Mouse (Mus musculus) heart, postnatal 14 days (tissue): Measurements from ENCODE around the gene Nrgn. TPM values are rescaled to one million over a fixed set of nuclear protein-coding genes. Genes with fewer than 3 reads are reported as not detected.

Source experiments
- total RNA-seq, 2 experiments: library from RNA; stranded (reverse); gene quantifications; 2 replicates each; pipeline ENCODE4 v1.2.3; 2021

Nrgn gene
- total RNA-seq, 2 experiments from 2014 or later = 2.4 to 3.9 TPM

Other genes with a start within 250 kb of the Nrgn start
- gene Ccdc15, start 204.5 kb downstream of the Nrgn start, total RNA-seq = 1 to 10 TPM; 2.1 to 2.2 TPM
- gene Hepacam, start 185.6 kb downstream of the Nrgn start, total RNA-seq = under 1 TPM in 1 of 2 experiments, not detected in 1; 0.07 TPM
- gene Robo4, start 151.0 kb downstream of the Nrgn start, total RNA-seq = 10 to 100 TPM; 41.0 to 44.1 TPM
- gene Robo3, start 119.7 kb downstream of the Nrgn start, total RNA-seq = not detected
- gene Msantd2, start 63.6 kb downstream of the Nrgn start, total RNA-seq = 10 to 100 TPM; 10.5 to 11.3 TPM
- 100 to 1,000 TPM; 112 to 121 TPM for gene Esam, start 24.8 kb downstream of the Nrgn start, total RNA-seq
- gene Vsig2, start 13.6 kb downstream of the Nrgn start, total RNA-seq = 10 to 100 TPM in 1 of 2 experiments, 1 to 10 TPM in 1; 7.9 to 11.3 TPM
- gene Siae, start 2.8 kb upstream of the Nrgn start, total RNA-seq = 1 to 10 TPM; 7.8 to 9.1 TPM
- 1 to 10 TPM; 2.1 to 2.9 TPM for gene Spa17, start 60.8 kb upstream of the Nrgn start, total RNA-seq
- 10 to 100 TPM; 38.8 to 41.3 TPM for gene Tbrg1, start 104.4 kb upstream of the Nrgn start, total RNA-seq
- not detected for gene Panx3, start 116.3 kb upstream of the Nrgn start, total RNA-seq
- not detected for gene Olfr160, start 163.3 kb upstream of the Nrgn start, total RNA-seq
- gene Olfr874, start 192.2 kb upstream of the Nrgn start, total RNA-seq = not detected
- gene Olfr875, start 219.0 kb upstream of the Nrgn start, total RNA-seq = not detected